15 mouse cellular contexts compared by ENCODE assay signal in the genomic region with DNA sequence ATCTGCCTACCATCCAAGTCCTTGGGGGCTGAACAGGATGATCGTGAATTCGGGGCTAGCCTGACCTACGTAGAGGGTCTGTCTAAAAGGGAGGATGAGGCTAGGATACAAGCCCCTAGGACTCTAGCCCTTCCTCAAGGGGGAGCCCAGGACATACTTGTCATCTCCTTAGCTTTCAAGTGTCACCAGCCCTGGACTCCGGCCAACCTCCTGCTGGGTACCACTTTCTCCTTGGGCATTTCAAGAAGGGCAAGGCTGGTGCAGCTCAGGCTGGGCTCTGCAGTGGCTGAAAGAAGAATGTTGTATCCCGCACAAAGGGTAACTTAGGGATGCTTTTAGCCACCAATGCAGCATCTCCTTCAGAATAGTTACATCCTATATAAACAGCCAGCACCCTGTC.
"Had no signal": no experiment of that assay in that cellular context is flagged by ENCODE, and none has a peak within 500 bp of the region (broad histone marks: within the 10 kb centered on the region; RNA-seq: fewer than 3 reads in every experiment).

No protein-coding gene starts in this region.

- DNase-seq: retina, postnatal 1 day; right cerebral cortex, adult 18-20 months; right cerebral cortex, postnatal 14 days; right cerebral cortex, postnatal 25 days; right cerebral cortex, postnatal 4 days; spleen, adult 18-20 months; thymus, adult 18-20 months; thymus, adult 2 months; thymus, postnatal 14 days; thymus, postnatal 25 days; thymus, postnatal 36 days; thymus, postnatal 4 days had no signal

- H3K9me3 ChIP-seq: neural tube, embryonic 15.5 days; stomach, embryonic 15.5 days had no signal

- H3K27ac ChIP-seq: neural tube, embryonic 15.5 days; stomach, embryonic 15.5 days; stomach, postnatal 0 days had no signal

- H3K36me3 ChIP-seq: stomach, embryonic 15.5 days had no signal

- H3K4me3 ChIP-seq: neural tube, embryonic 15.5 days; stomach, embryonic 15.5 days had no signal

- H3K27me3 ChIP-seq: neural tube, embryonic 15.5 days; stomach, embryonic 15.5 days had no signal
